Mouse (Mus musculus) cerebellum, adult 18-20 months (tissue): Measurements from ENCODE around the gene BC004004.
"Not testable (repeated sequence)": the region's sequence is repeated elsewhere in the genome, so short reads cannot be mapped to it uniquely, and the experiment has no call there.

Experiments
- DNase-seq, 2 experiments: peaks; one replicate each; pipeline ENCODE4 v3.0.0; 2021

Gene BC004004

DNA sequence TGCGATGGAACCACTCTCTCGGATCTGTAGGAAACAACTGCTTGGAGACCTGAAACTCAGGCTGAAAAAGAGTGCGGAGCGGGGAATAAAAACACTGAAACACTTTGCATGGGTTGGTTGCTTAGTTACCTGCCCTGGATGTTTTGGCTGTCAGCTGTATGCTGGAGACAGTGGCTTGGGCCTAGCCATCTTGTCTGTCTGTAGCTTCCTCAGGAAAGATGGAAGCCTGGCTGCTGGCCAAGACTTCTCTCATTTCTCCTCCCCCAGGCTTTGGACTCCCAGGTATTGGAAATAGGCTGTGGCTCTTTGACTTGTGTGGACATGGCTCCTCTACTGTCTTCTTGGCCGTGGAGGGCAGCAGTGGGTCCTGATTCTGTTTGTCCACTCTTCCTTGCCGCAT is 32.8 kb downstream of the BC004004 start:
- DNase-seq, result no peak

DNA sequence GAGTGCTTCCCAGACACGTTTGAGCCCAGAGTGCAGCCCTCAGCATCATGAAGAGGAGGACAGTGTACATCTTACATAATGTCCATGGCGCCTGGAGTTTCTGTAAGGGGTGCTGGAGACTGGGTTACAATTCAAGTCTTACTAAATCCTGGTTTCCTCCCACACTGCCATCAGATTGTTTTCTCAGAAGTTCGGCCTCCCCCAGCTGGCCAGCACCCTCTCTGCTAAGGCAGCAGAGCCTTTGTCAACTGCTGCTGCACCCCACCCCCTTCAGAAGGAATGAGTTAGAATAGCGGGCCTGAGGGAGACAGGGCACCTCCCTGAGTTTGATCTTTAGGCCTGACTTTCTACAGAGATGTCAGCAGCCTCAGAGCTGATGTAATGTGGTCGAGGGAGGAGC is 33.6 kb downstream of the BC004004 start:
- no peak for DNase-seq

DNA sequence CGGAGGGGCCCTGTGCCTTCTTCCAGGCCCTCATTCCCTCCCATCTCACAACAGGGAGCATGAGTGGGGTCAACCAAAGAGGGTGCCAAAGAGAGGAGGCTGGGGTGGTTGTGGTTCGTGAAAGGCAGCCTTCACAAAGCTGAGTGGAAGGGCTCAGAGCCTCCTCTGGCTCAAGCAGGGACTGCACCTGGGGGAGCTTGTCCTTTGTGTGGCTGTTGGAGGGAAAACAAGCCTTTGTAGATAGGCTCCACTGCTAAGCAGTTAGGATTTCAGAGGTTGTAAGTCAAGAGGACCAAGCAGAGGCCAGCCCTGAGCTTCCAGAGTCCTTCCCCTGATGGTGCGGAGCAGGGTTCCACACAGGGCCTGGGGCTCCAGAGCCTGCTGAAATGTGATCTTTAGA is 34.5 kb downstream of the BC004004 start:
- no peak for DNase-seq

DNA sequence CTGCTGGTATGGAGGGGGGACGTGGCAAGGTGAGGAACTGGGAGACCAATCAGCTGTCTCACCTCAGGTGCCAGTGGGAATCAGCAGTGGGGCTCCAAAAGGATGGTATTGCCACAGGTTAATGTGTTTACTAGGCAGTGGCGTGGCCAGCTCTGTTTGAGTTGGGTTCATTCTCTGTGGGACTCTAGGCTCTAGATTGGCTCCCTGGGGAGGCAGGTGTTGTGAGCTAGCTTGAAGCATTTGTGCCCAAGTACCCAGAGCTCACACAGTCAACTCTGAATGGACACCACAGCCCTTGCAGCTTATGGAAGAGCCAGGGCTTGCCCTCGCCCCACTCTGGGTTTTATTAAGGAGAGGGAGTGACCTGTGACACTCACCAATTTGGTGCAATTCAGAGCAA is 35.3 kb downstream of the BC004004 start:
- no peak for DNase-seq

DNA sequence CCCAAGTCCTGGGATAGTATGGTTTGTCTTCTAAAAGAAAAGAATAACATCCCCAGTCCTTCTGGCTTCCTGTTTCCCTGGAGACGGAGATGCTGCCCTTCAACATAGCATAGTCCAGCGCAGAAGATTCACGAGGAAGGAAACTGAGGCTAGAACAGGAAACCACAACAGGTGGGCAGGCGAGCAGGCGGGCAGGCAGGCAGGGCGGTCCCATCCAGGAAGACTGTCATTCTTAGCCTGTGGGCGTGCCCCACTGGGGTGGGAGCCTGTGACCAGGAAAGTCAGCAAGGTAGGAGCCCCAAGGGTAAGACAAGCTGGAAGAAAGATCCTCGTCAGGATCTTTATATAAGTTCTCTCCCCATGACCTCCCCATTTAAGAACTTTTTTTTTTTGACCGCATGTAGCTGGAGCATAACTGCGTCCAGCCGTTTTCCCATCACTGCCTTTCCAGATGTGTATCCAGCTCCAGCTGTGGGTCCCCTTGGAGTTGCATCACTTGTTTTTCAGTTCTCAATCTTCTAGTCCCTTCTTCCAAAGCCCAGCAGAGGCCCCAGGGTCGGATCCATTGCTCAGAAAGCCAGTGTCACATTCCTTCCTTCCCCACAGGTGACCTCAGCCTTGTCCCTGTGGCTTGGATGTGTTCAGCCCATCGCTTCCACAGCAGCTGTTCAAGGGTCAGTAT is 35.9 kb downstream of the BC004004 start:
- DNase-seq, result no peak

DNA sequence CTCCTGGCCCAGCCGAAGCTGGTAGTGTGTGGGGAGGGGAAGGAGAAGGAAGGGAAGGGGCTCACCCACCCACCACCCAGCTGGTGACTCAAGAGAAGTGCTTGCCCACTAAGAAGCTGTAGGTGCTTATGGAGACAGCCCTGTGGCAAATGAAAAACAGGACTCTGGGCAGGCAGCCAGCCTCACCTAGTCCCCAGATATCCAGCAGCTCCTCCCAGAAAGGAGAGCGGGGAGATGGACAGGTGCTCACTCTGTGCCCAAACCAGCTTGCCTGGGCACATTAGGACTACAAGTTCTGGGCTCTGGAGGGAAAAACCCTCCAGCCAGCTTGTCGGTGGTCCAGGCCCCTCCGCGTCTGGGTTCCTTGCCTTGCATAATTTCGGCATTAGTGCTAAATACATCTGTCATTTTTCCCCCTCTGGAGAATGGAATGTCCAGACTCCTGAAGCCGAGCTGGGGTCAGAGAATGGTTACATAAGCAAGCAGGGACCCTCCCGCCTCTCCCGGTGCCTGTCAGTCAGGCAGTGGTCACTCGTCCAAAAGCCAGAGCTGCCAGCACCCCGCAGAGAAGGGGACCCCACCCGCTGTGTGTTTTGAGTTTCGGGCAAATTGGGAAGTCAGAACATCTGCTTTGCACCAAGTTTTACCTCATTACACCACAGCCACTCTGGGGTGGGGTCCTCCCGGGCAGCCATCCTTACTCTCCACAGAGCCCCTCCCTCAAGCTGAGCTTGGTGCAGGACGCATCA is 36.6 kb downstream of the BC004004 start:
- DNase-seq, result peak; percentile 53 to 62

DNA sequence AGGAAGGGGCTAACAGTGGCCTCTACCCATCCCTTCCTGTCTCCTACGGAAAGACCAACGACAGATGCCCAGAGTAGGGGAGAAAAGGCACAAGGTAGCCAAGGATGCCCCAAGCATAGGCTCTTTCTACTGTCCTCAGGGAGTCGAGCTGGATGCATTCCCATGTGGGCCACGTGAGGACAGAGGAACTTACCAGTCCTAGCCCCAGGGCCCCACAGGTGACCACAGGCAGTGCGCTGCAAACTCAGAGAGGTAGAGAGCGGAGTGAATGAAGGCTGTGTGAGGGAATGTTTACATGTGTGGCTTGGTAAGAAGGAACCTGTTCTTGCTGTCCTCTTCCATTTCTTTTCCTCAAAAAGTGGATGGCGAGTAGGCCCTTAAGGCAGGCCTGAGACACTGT is 37.3 kb downstream of the BC004004 start:
- DNase-seq, result no peak

DNA sequence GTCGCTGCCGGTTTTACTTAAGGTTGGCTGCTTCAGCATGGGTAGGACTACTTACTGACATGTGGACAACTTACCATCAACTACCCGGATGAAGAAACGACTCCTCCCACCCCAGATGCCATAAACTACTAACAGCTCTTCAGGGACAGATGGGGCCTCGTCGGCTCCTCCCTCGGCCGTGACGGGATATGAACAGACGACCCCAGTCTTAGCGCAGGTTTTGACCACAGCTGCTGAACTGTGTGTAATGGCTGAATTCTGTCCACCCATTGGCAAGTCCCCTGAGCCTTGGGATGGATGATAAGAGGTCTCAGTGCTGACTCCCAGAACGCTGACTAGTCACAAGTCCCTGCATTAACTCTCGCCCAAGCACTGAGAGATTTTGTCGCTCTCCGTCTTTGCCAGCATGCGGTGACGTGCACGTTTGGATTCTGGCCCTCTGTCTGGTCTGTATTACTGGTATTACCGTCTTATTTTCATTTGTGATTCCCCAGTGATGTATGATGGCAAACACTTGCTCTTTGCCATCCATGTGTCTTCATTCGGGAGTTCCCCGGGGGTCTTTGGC is 41.6 kb downstream of the BC004004 start:
- DNase-seq, result no peak

DNA sequence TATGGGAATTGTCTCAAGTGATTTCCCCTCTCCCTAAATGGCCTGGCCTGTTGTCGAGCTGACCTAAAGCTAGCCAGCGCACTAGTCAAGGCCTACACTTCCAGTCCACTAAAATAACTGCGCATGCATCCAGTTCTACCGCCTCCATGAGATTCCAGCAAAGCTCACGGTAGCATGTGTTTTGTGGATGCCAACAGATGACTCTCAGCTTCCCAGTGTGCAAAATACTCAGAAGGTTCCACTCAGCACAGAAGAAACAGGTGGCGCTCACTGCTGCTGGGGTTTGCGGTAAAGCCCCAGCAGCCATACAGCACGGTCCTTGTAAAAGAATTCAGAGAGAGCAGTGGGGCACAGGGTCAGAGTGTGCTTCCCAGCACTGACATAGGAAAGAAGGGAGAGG is 43.0 kb downstream of the BC004004 start:
- DNase-seq, result no peak

DNA sequence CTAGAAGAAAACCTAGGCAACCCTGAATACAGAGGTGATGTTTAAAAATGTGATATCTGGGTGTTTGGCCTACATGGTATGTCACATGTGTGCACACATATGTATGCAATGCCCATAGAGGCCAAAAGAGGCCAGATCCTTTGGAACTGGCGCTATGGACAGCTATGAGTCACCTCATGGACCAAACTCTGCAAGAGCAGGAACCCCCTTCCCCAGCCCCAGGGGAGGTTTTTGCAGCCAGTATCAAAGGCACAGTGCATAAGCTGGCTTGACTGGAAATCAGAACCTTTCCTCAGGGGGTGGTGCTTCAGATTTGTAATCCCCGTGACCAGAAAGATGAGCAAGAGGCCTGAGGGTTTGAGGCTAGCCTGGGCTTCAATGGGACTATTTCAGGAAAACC is 43.5 kb downstream of the BC004004 start:
- DNase-seq, result no peak

DNA sequence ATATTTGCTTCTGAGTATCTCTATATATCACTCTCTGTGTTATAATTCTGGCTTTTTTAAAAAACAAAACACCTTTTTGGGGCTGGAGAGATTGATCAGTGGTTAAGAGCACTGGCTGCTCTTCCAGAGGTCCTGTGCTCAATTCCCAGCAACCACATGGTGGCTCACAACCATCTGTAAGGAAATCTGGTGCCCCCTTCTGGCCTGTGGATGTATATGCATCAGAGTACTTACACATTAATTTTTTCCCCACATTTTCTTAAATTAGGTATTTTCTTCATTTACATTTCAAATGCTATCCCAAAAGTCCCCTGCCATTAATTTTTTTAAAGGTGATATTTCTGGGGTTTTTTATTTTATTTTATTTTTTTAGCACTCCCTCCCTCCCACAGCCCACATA is 44.7 kb downstream of the BC004004 start:
- DNase-seq, result no peak

DNA sequence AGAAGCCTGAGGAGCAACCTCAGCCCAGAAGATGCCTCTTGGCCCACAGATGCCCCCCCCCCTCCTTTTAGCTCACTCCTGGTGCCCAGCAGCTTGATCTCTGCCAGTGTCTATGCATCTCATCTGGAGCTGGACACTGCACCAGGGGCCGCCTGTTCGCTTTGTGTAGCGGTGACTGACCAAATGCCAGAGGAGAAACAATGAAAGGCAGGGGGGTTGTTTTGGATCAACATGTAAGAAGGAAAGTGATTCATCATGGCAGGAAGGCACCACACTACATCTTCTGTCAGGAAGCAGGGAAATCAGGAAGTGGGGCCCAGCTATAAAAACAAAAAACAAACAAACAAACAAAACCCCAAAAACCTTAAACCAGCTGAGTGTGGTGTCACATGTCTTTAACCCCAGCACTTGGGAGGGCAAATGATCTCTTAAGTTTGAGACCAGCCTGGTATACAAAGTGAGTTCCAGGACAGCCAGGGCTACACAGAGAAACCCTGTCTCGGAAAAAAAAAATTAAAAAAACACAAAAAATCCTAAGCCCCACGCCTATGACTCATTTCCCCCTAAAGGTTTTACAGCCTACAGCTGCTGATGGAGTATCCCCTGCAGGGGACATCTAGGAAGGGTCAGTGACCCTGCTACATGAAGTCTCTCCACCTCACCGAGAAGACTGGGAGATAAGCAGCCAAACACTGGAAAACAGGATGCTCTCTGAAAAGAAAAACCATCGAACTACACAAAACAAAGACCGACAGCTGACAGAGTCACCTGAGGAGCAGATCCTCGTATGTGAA is 47.3 kb downstream of the BC004004 start:
- DNase-seq, result no peak

DNA sequence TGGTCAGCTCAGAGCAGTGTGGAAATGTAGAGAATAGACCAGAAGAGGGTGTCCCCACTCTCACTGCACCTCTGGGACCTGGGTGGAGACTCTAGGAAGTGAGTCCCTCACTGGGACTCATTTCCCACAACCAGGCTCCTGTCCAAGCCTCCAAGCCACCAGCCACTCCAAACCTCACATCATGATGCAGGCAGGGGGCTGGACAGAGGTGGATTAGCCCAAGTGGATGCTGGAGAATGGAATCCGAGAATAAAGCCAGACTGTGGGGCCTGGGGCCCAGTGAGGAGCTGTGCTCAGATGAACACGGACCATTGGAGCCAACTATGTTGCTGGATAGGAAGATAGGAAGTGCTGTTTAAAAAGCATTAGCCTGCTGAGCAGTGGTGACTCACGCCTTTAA is 48.3 kb downstream of the BC004004 start:
- DNase-seq, result no peak

DNA sequence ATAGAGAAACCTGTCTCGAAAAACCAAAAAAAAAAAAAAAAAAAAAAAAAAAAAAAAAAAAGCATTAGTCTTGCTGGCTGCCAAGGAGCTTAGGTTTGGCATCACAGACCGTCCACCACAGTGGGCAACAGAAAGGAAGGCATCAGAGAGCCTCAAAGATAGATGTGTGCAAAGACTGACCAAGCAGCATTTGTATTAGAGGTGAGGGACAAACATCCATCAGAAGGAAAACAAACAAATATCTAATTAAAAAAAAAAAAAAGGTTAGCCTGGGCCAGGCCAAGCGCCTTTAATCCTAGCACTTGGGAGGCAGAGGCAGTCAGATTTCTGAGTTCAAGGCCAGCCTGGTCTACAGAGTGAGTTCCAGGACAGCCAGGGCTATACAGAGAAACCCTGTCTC is 48.8 kb downstream of the BC004004 start, which contains the start of gene Pi16:
Gene Pi16, plus strand, starts transcription at position 301 of the 400 bp plus-strand sequence.
- not testable (repeated sequence) for DNase-seq

DNA sequence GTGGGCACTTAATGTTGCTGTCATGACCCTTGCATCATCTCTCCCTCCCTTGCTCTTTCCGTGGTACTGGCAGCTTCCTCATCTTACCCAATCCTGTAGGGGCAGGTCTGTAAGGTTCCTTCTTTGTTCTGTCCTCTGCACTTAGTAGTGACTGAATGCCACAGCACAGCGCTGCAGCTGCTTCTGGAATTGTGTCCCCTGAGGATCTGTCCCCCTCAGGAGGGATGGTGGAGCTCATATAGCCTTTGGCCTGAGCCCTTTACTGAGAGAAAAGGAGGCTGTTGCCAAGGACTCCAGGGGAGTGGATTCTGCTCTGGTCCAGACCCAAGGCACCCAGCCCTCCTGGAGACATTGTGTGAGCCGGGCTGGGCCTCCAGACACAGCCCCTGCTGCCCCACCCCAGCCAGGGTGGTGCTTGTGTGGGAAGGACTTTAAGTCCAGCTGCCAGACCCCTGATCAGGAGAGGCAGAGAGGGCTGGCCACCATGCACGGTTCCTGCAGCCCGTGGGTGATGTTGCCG is 50.2 kb downstream of the BC004004 start:
- DNase-seq, result no peak

DNA sequence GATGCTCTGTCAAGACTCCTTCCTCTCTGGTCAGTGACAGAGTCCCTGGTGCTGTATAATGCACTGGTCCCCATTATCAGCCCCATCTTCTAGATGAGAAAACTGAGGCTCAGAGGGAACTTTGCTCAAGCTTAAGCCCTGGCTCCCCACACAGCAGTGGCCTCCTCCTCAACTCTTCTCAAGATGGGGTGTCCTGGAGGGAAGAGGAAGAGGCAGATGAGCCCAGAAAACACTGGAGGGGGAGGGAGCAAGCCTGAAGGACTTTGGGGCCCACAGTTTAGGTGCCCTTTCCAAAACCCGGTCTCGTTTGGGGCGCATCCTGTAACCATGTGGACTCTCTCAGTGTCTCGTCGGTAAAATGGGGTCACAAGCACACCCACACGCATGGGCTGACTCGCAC is 50.9 kb downstream of the BC004004 start:
- DNase-seq, result no peak

DNA sequence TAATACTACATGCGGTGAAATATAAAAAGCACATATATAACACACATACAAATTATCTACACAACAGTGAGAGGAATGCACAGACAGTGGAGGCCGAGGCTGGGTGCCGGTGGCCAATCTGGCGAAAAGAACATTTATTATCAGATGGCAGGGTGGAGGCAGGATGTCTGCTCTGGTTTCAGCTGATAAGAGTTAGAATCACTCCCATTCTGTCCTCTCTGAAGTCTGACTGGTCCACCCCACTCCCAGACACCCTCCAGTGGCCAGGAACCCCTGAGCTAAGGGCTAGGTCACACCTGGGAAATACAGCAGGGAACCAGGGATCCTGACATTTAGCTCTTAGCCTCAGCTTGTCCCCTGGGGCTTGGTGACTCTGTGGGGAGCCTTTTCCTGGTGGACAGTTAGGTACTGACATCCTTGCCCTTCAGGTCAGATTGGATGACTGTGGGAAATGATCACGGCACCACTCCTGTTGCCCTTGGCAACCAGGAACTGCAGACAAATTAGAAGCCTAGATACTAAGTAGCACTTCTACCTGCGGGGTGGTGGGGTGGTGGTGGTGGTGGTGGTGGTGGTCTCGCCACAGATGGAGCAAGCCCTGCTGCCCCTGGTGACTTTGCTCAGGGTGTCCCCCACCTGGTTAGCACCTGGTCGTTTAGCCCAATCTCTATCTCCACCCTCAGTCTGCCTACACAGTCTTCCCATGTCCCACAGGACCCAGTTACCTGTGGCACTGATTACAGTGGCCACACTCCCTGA is 51.5 kb downstream of the BC004004 start:
- no peak for DNase-seq

DNA sequence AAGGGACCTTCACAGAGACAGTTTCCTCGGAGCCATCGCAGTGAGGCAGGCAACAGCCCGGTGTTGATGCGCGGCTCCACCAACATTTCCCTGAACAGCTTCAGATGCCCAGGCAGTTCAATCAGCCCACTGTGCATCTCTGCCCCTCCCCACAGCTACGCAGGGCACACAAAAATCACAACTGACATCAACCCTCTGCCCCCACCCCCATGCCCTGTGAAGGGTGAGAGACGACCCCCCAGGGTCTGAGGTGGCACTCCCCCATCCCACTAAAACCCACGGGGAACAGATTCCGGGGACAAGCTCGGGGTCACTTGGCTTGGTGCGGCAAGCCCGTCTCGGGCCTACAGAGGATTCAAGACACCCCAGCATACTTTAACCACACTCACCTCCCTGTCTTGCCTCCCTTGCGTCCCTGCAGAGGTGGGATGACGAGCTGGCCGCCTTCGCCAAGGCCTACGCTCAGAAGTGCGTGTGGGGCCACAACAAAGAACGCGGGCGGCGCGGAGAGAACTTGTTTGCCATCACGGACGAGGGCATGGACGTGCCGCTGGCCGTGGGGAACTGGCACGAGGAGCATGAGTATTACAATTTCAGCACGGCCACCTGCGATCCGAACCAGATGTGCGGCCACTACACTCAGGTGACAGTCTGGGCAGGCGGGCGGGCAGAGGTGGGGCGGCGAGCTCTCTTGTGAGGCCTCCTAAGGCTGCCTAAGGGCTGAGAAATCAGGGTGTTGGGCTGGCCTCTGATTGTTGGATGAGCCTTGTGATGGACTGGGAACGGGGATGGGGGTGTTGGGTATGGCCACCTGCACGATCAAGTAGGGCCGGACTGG is 53.4 kb downstream of the BC004004 start:
- DNase-seq, result no peak

DNA sequence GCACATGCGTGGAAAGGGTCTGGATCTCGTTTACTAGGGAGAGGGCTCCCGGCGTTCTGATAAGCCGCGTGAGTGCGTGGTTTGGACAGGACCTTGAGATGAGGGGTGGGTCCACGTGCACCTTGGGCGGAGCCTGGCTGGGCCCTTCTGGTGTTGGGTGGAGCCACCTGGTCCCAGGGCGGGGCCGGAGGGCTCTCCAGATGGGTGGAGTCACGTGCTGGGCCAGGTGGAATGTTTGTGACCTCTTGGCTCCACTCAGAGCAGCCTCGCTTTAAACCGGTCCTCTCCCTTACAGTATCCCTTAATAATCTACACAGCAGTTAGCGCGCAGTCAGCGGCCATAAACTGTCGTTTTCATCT is 54.0 kb downstream of the BC004004 start:
- DNase-seq, result no peak

DNA sequence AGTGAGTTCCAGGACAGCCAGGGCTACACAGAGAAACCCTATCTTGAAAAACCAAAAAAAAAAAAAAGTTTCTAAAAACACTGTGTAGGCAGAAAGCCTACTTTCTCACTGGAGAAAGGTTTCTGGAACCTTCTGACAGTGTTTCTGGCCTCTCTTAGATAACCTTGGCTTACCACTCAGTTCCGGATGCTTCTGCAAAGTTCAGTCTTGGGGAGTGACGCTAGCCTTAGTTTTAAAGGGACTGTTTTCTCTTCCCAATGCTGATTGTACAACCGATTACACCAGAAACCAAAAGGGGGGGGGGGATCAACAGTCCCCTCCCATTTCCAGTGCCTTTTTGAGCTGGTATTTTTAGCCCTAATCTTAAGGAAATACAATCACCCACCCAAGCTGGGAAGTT is 55.0 kb downstream of the BC004004 start:
- DNase-seq, result no peak

DNA sequence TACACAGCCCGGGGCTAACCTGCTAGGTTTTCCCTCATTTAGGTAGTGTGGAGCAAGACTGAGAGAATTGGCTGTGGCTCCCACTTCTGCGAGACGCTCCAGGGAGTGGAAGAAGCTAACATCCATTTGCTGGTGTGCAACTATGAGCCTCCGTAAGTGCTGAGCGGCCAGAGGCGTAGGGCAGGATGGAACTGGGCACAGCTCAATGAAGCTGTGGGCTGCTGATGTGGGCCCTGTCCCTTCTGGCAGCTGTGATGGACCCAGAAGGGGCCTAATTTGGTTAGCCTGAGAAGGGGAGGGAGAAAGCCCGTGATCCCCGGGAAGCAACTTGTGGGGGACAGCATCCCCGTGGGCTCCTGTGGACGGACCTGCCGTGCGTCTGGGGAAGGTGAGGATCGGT is 57.2 kb downstream of the BC004004 start:
- DNase-seq, result no peak
